Mouse (Mus musculus) lung, adult 2 months (tissue): ENCODE measurements around the gene Tex46.

Experiments used
- CTCF ChIP-seq: fragments of 200-500 bp; IDR thresholded peaks from 2 replicates; pipeline ENCODE4 v1.5.1; 2011; ENCODE audit warnings: mild to moderate bottlenecking, low read length, control low read depth; ENCODE audit not compliant: insufficient read depth
- POLR2A ChIP-seq: fragments of 200-500 bp; IDR thresholded peaks from 2 replicates; pipeline ENCODE4 v1.6.1; 2011; ENCODE audit warnings: low read depth, mild to moderate bottlenecking, control low read depth, low read length, borderline replicate concordance; ENCODE audit errors: extremely low read depth

DNA sequence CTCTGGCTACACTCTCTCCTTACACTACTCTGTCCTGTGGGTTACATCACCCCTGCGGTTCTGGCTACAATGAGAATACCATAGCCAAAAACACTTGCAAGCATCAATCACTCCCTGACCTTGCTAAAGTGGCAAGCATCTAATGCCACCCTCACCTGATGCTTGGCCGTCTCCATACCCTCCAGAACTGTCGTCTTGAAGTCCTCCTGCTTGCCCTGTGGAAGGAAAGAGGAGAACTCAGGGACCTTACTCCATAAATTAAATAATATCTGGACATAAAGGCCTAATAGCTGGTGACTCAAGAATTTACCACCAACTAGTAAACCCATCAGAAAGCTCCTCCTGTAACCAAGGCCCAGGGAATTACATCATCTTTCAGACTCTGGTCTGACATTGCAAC, 28.4 kb upstream of the Tex46 start:
- TF ChIP-seq CTCF (no peak), POLR2A (no peak)
